Mouse (Mus musculus) spleen, adult 12 weeks (tissue): ENCODE data around the gene Gm20388.

ENCODE experiments used
- DNase-seq: peaks from one replicate; pipeline ENCODE4 v3.0.0; 2022; ENCODE audit warnings: low spot score

Gene Gm20388

GRCm38 (mm10) chr8:123826001-123826400 lies 3915.4 kb downstream of the Gm20388 start:
- DNase-seq = no peak

- no peak for DNase-seq
Measured at GRCm38 (mm10) chr8:123826758-123827157, 3916.1 kb downstream of the Gm20388 start.

GRCm38 (mm10) chr8:123827523-123827922 lies 3916.9 kb downstream of the Gm20388 start:
- DNase-seq = no peak

- DNase-seq = peak; percentile 46
Measured at GRCm38 (mm10) chr8:123832757-123833156, 3922.1 kb downstream of the Gm20388 start.

- peak; percentile 48 for DNase-seq
Measured at GRCm38 (mm10) chr8:123835451-123835850, 3924.8 kb downstream of the Gm20388 start.

- no peak for DNase-seq
Measured at GRCm38 (mm10) chr8:123836354-123836753, 3925.7 kb downstream of the Gm20388 start.

GRCm38 (mm10) chr8:123838496-123838895 lies 3927.9 kb downstream of the Gm20388 start:
- DNase-seq = no peak

- no peak for DNase-seq
Measured at GRCm38 (mm10) chr8:123840578-123841345, 3930.1 kb downstream of the Gm20388 start.

GRCm38 (mm10) chr8:123842086-123842485 lies 3931.4 kb downstream of the Gm20388 start:
- DNase-seq = no peak

GRCm38 (mm10) chr8:123844341-123844740 lies 3933.7 kb downstream of the Gm20388 start:
- DNase-seq = no peak

GRCm38 (mm10) chr8:123845114-123845513 lies 3934.5 kb downstream of the Gm20388 start:
- no peak for DNase-seq

GRCm38 (mm10) chr8:123845991-123846390 lies 3935.3 kb downstream of the Gm20388 start:
- DNase-seq = no peak

GRCm38 (mm10) chr8:123846509-123846908 lies 3935.9 kb downstream of the Gm20388 start:
- no peak for DNase-seq

GRCm38 (mm10) chr8:123847546-123847945 lies 3936.9 kb downstream of the Gm20388 start:
- no peak for DNase-seq

GRCm38 (mm10) chr8:123849352-123849751 lies 3938.7 kb downstream of the Gm20388 start:
- DNase-seq = no peak

- no peak for DNase-seq
Measured at GRCm38 (mm10) chr8:123851590-123851989, 3940.9 kb downstream of the Gm20388 start.

- no peak for DNase-seq
Measured at GRCm38 (mm10) chr8:123854252-123854651, 3943.6 kb downstream of the Gm20388 start.

GRCm38 (mm10) chr8:123854733-123855475 lies 3944.3 kb downstream of the Gm20388 start:
- no peak for DNase-seq

GRCm38 (mm10) chr8:123857361-123857760 lies 3946.7 kb downstream of the Gm20388 start:
- no peak for DNase-seq

GRCm38 (mm10) chr8:123858574-123858940 lies 3947.9 kb downstream of the Gm20388 start:
- no peak for DNase-seq

- DNase-seq = peak; percentile 95
Measured at GRCm38 (mm10) chr8:123858941-123859647, 3948.5 kb downstream of the Gm20388 start.

GRCm38 (mm10) chr8:123859648-123860259 lies 3949.1 kb downstream of the Gm20388 start, which contains the start of gene Ccsap:
Gene Ccsap, minus strand, starts transcription at chr8:123860209.
- DNase-seq = no peak
